Mouse (Mus musculus) testis, adult 2 months (tissue): ENCODE measurements around the gene Gm20388. TPM values are rescaled to one million over a fixed set of nuclear protein-coding genes. Genes with fewer than 3 reads are reported as not detected.
A peak's percentile ranks its signal among the peaks of the same experiment; 100 is the strongest.
"Not testable (repeated sequence)": the region's sequence is repeated elsewhere in the genome, so short reads cannot be mapped to it uniquely, and the experiment has no call there.

ENCODE experiments used
- H3K27ac ChIP-seq: fragments of 200-500 bp; 2 replicates; pipeline ENCODE4 v1.5.1; 2012; ENCODE audit warnings: low read depth, low read length; ENCODE audit not compliant: control insufficient read depth, insufficient read depth
- H3K27me3 ChIP-seq: fragments of 200-500 bp; 2 replicates; pipeline ENCODE4 v1.6.1; 2012; ENCODE audit warnings: mild to moderate bottlenecking, low read length, moderate library complexity; ENCODE audit not compliant: control insufficient read depth, insufficient read depth
- H3K36me3 ChIP-seq: fragments of 200-500 bp; 2 replicates; pipeline ENCODE4 v1.6.1; 2012; ENCODE audit warnings: mild to moderate bottlenecking, low read length; ENCODE audit not compliant: control insufficient read depth, insufficient read depth
- H3K4me1 ChIP-seq: fragments of 200-500 bp; 2 replicates; pipeline ENCODE4 v1.6.1; 2012; ENCODE audit warnings: low read length; ENCODE audit not compliant: control insufficient read depth, insufficient read depth
- H3K4me3 ChIP-seq: fragments of 200-500 bp; 2 replicates; pipeline ENCODE4 v1.5.1; 2012; ENCODE audit warnings: low read depth, mild to moderate bottlenecking, low read length, moderate library complexity, mixed read lengths; ENCODE audit not compliant: control insufficient read depth
- CTCF ChIP-seq: fragments of 200-500 bp; IDR thresholded peaks from 2 replicates; pipeline ENCODE4 v1.5.1; 2012; ENCODE audit warnings: low read depth, mild to moderate bottlenecking, inconsistent platforms, low read length, moderate library complexity; ENCODE audit not compliant: control insufficient read depth, insufficient read depth, insufficient replicate concordance
- POLR2A ChIP-seq: fragments of 200-500 bp; IDR thresholded peaks from 2 replicates; pipeline ENCODE4 v1.6.1; 2012; ENCODE audit warnings: low read depth, mild to moderate bottlenecking, inconsistent platforms, low read length, moderate library complexity; ENCODE audit not compliant: control insufficient read depth
- polyA plus RNA-seq: library from polyadenylated mRNA; depleted of rRNA; stranded (reverse); fragments of >200 nt; gene quantifications from 2 replicates; pipeline ENCODE4 v1.2.3, GENCODE M21; 2012

The Gm20388 gene
- polyA plus RNA-seq, 1 experiment: 5.6 TPM

DNA sequence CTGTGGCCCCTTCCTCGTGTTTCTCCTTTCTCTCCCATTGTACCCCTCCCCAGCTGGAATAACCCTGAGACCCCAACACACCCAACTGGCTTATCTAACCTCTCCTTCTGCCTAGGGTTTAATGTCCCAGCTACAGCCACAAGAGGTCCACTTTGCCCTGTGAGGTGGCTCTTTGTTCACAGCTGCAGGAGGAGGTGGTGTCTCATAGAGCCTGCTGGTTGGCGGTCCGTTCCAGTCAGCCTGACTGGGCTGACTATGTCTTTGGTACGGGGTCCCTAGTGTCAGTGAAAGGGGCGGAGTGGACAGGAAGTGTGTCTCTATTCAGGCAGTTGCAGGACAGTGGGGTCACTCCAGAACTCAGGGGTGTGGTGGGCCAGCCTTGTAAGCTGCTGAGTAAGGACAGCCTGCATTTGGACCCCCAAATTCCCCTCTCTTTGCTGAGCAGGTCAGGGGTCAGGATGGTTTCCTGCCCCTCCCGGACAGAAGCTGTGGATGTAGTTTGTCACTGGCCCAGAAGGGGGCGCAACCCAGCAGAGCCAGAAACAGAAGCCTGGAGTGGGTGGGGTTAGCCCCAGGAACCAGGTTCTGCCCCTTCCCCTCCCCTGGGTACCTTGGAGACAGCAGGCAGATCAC is 453.6 kb downstream of the Gm20388 start:
- TF ChIP-seq CTCF: peak; percentile 46; the same call in 1 of the 2 replicates
- no peak for TF ChIP-seq POLR2A
- Histone ChIP-seq H3K4me3 (no peak overlapping the region), H3K27me3 (no peaks in the 10 kb centered on the region), H3K4me1 (peaks cover 5% of the 10 kb centered on the region), H3K27ac (no peak overlapping the region), H3K36me3 (no peaks in the 10 kb centered on the region)

- Histone ChIP-seq H3K27ac (no peak overlapping the region), H3K27me3 (no peaks in the 10 kb centered on the region), H3K4me3 (no peak overlapping the region), H3K36me3 (no peaks in the 10 kb centered on the region), H3K4me1 (peaks cover 8% of the 10 kb centered on the region)
- TF ChIP-seq POLR2A: no peak
- no peak for TF ChIP-seq CTCF
Measured at GRCm38 (mm10) chr8:120366840-120367239, 456.2 kb downstream of the Gm20388 start.

DNA sequence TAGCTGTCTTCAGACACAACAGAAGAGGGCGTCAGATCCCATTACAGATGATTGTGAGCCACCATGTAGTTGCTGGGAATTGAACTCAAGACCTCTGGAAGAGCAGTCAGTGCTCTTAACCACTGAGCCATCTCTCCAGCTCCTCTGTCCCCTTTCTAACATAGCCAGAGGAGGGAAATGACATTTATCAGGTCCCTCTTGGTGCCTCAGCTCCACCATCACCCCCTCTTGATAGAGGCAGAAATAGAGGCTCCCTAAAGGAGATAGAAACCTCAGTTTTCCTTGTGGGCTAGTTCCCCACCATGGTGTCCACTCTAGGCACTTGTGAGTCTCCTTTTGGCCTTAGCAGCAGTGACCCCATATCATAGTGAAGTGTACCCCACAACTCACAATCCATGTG is 457.6 kb downstream of the Gm20388 start:
- not testable (repeated sequence) for H3K36me3 ChIP-seq, H3K27ac ChIP-seq, H3K27me3 ChIP-seq, H3K4me3 ChIP-seq, H3K4me1 ChIP-seq

DNA sequence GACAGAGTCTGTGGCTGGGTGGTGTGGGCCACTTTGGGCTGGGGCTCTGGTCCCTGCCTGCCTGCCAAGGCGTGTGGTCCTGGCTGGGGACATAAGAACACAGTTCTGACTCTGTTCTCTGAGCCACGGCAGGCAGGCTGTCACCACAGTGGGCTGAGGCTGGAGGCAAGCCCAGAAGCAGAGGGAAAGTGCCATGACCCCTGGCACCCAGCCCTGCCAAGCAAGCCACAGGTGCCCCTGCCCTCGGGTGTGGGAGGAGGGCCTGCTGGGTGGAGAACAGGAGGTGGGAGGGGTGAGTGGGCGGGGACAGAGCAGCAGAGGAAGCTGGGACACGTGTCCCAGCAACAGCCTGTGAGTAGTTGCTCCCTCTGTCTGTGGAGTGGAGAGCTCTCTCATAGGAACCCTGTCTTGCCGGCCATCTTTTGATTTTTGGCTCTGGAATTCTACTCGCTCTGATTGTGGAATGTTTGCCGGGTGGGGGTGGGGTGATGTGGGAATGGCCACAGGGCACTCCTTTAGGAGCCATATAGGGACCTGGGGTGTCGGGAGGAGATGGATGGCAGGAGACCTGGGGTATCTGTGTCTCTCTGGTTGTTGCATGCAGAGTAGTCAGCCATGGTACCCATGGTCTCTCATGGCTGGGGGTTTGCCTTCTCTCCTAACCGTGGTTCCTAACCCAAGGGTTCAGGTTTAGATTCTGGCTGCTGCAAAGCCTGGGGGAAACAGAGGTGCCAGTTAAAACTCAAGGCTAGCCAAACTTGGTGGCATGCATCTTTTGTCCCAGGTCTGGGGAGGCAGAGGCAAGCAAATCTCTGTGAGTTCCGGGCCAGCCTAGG is 458.4 kb downstream of the Gm20388 start:
- TF ChIP-seq CTCF: no peak
- no peak for TF ChIP-seq POLR2A
- no peak overlapping the region for H3K4me3 ChIP-seq
- H3K4me1 ChIP-seq: peaks cover 8% of the 10 kb centered on the region
- H3K27ac ChIP-seq: no peak overlapping the region
- no peaks in the 10 kb centered on the region for H3K27me3 ChIP-seq
- no peaks in the 10 kb centered on the region for H3K36me3 ChIP-seq

DNA sequence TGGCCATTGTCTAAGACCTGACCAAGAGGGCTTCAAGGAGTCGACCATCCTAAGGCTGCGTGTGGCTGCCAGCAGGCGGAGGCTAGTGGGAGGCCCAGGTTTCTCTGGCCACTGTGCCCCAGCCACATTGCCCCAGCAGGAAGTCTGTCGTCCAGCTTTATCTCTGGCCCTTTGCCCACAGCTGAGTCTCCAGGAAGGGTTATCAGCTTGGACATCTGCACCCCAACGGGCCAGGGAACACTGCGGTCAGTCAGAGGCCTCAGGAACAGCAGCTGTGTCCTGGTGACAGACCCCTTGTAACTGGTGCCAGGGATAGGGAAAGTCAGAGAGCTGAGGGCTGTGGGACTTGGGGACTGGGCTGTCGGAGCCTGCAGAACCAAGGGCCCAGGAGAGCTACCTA is 459.3 kb downstream of the Gm20388 start:
- no peaks in the 10 kb centered on the region for H3K27me3 ChIP-seq
- H3K27ac ChIP-seq: no peak overlapping the region
- H3K4me1 ChIP-seq: peaks cover 8% of the 10 kb centered on the region
- H3K4me3 ChIP-seq: no peak overlapping the region
- H3K36me3 ChIP-seq: no peaks in the 10 kb centered on the region
- TF ChIP-seq POLR2A (no peak), CTCF (no peak)

DNA sequence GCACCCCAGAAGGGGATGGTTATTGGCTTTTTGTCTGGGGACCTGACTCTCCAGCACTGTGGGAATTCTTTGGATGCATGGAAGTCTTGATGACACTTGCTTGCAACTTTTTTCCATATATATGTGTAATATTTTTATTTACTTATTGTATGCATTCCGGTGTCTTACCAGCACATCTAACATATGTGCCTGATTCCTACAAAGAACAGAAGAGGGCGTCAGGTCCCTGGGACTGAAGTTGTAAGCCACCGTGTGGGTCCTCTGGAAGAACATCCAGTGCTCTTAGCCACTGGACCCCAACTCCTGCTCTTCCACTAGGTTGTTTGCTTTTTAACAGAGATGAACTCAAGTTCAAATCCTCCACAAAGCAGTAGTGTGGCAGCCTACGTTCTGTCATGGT is 459.8 kb downstream of the Gm20388 start:
- no peaks in the 10 kb centered on the region for H3K36me3 ChIP-seq
- H3K4me1 ChIP-seq: peaks cover 8% of the 10 kb centered on the region
- no peak overlapping the region for H3K4me3 ChIP-seq
- no peak overlapping the region for H3K27ac ChIP-seq
- no peaks in the 10 kb centered on the region for H3K27me3 ChIP-seq
- TF ChIP-seq CTCF (no peak), POLR2A (no peak)

DNA sequence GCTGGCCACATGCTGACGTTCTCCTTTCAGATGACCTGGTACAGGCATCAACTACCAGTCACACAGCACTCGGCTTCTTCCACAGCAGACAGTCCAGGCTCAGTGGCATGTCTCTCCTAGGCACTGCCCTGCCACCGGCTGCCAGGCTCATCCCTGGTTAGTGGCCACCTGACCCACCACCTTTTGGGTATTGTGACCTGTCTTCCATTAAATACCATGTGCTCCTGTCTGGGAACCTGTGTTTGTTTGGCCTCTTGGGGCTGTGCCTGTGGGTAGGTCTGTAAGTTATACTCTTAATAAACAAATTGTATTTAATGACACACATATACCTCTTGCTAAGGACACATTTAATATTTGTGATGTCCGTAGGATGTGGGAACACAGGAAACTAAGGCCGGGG is 460.5 kb downstream of the Gm20388 start:
- H3K36me3 ChIP-seq: no peaks in the 10 kb centered on the region
- H3K27me3 ChIP-seq: no peaks in the 10 kb centered on the region
- H3K27ac ChIP-seq: no peak overlapping the region
- H3K4me1 ChIP-seq: peaks cover 8% of the 10 kb centered on the region
- H3K4me3 ChIP-seq: no peak overlapping the region
- no peak for TF ChIP-seq POLR2A
- TF ChIP-seq CTCF: no peak
